Mouse (Mus musculus) stomach, embryonic 15.5 days (tissue): ENCODE data around the gene Ppp4r2. TPM values are rescaled to one million over a fixed set of nuclear protein-coding genes. Genes with fewer than 3 reads are reported as not detected.

Experiments
- ATAC-seq: fragments of 200-750 bp; cut with Nextera tagmentation; 2 replicates; pipeline ENCODE4 v1.8.0; 2017; ENCODE audit warnings: low read depth, moderate number of reproducible peaks, moderate TSS enrichment; ENCODE audit not compliant: insufficient read depth, low FRiP score
- H3K27ac ChIP-seq: fragments of 300-500 bp; sonication (generic); 2 replicates; pipeline ENCODE4 v1.5.1; 2015; ENCODE audit warnings: mild to moderate bottlenecking, inconsistent platforms
- H3K27me3 ChIP-seq: fragments of 300-500 bp; sonication (generic); replicated peaks from 2 replicates; pipeline ENCODE4 v1.6.1; 2015; ENCODE audit warnings: inconsistent platforms
- H3K36me3 ChIP-seq: fragments of 300-500 bp; sonication (generic); 2 replicates; pipeline ENCODE4 v1.6.1; 2015; ENCODE audit warnings: inconsistent platforms
- H3K4me1 ChIP-seq: fragments of 300-500 bp; sonication (generic); 2 replicates; pipeline ENCODE4 v1.6.1; 2015; ENCODE audit warnings: inconsistent platforms
- H3K4me2 ChIP-seq: fragments of 300-500 bp; sonication (generic); 2 replicates; pipeline ENCODE4 v1.6.1; 2015; ENCODE audit warnings: mild to moderate bottlenecking, inconsistent platforms
- H3K4me3 ChIP-seq: fragments of 300-500 bp; sonication (generic); replicated peaks from 2 replicates; pipeline ENCODE4 v1.5.1; 2015; ENCODE audit warnings: inconsistent platforms
- H3K9ac ChIP-seq: fragments of 300-500 bp; sonication (generic); 2 replicates; pipeline ENCODE4 v1.6.1; 2015; ENCODE audit warnings: inconsistent platforms
- H3K9me3 ChIP-seq: fragments of 300-500 bp; sonication (generic); 2 replicates; pipeline ENCODE4 v1.6.1; 2016; ENCODE audit warnings: inconsistent platforms
- WGBS: fragments of 180-500 bp; shearing (Covaris S2); methylation state at CpG from one replicate; pipeline ENCODE4 v1.1.7; 2015; 5-methylcytosine and 5-hydroxymethylcytosine counted together
- polyA plus RNA-seq: library from polyadenylated mRNA; unstranded; fragments of >200 nt; fragmentation: Nextera tagmentation; extraction: Ambion mirVana; gene quantifications from 2 replicates; pipeline ENCODE4 v1.2.1, GENCODE M21; 2015

The Ppp4r2 gene
- polyA plus RNA-seq, 1 experiment from 2014 or later, result 17.4 TPM

GRCm38 (mm10) chr6:100892489-100892888 is 59.1 kb downstream of the Ppp4r2 start:
- no peak overlapping the region for H3K27ac ChIP-seq
- H3K36me3 ChIP-seq, result no peaks in the 10 kb centered on the region
- H3K4me2 ChIP-seq, result no peak overlapping the region
- WGBS, result 88% methylated on average over 4 of the region's 4 CpGs
- H3K4me3 ChIP-seq, result no peak overlapping the region
- no peaks in the 10 kb centered on the region for H3K4me1 ChIP-seq
- no peak for ATAC-seq
- no peak overlapping the region for H3K9ac ChIP-seq
- H3K9me3 ChIP-seq, result no peaks in the 10 kb centered on the region
- no peaks in the 10 kb centered on the region for H3K27me3 ChIP-seq

GRCm38 (mm10) chr6:100893073-100893472 is 59.7 kb downstream of the Ppp4r2 start:
- 64% methylated on average over 5 of the region's 5 CpGs for WGBS
- no peak overlapping the region for H3K4me3 ChIP-seq

DNA sequence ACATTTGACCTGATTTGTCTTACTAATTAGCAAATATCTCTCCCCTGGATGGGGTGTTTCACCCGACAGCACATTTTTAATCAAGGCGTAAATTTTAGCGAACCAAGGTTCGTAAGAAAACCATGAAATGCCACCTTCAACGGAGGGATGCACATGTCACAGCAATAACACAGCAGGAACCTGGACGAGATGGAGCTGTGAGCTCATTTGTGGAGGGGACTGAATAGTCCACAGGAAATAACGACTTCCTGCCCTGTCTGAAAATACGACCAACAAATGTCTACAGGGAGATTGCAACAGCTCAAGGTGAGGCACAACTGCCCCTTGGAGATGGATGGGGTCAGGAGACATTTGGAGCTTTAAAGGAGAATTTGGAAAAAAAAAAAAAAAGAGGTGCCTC is 61.8 kb downstream of the Ppp4r2 start:
- Histone ChIP-seq H3K36me3 (no peaks in the 10 kb centered on the region), H3K9me3 (no peaks in the 10 kb centered on the region), H3K9ac (no peak overlapping the region), H3K4me3 (no peak overlapping the region), H3K27me3 (no peaks in the 10 kb centered on the region), H3K27ac (no peak overlapping the region), H3K4me1 (no peaks in the 10 kb centered on the region), H3K4me2 (no peak overlapping the region)
- no peak for ATAC-seq
- 66% methylated on average over 8 of the region's 8 CpGs for WGBS

More at GRCm38 (mm10) chr6:100893073-100893472, 59.7 kb downstream of the Ppp4r2 start:
- no peak for ATAC-seq
- H3K4me2 ChIP-seq, result no peak overlapping the region
- H3K27ac ChIP-seq, result no peak overlapping the region
- no peaks in the 10 kb centered on the region for H3K27me3 ChIP-seq
- no peaks in the 10 kb centered on the region for H3K36me3 ChIP-seq
- no peaks in the 10 kb centered on the region for H3K4me1 ChIP-seq
- no peak overlapping the region for H3K9ac ChIP-seq
- H3K9me3 ChIP-seq, result no peaks in the 10 kb centered on the region

DNA sequence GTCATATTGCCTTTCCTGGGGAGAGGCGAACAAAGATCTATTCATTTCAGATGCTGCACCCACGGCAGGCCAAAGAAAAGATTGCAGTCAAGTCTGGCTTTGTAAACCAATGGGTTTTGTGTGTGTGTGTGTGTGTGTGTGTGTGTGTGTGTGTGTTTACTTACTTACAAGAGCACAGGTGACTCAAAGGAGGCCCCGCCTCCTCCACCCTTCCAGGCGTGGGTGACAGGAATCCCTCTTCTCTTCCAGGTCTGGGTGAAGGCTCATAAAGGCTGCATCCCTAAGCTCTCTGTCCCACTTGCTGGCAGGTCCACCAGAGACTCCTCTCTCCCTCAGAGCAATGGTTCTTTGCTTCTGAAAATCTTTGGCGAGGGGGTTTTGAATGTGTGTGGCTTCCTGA is 63.5 kb downstream of the Ppp4r2 start:
- WGBS, result 67% methylated on average over 5 of the region's 5 CpGs
- H3K9ac ChIP-seq, result no peak overlapping the region
- no peak overlapping the region for H3K4me3 ChIP-seq
- no peaks in the 10 kb centered on the region for H3K27me3 ChIP-seq
- ATAC-seq, result no peak
- H3K9me3 ChIP-seq, result no peaks in the 10 kb centered on the region
- H3K27ac ChIP-seq, result no peak overlapping the region
- no peaks in the 10 kb centered on the region for H3K4me1 ChIP-seq
- H3K4me2 ChIP-seq, result no peak overlapping the region
- no peaks in the 10 kb centered on the region for H3K36me3 ChIP-seq

GRCm38 (mm10) chr6:100904463-100904862 is 71.0 kb downstream of the Ppp4r2 start:
- no peaks in the 10 kb centered on the region for H3K4me1 ChIP-seq
- no peak overlapping the region for H3K9ac ChIP-seq
- H3K4me3 ChIP-seq, result no peak overlapping the region
- H3K27ac ChIP-seq, result no peak overlapping the region
- no peaks in the 10 kb centered on the region for H3K9me3 ChIP-seq
- H3K27me3 ChIP-seq, result no peaks in the 10 kb centered on the region
- H3K36me3 ChIP-seq, result no peaks in the 10 kb centered on the region
- ATAC-seq, result no peak
- no peak overlapping the region for H3K4me2 ChIP-seq
- 71% methylated on average over 5 of the region's 5 CpGs for WGBS

- Histone ChIP-seq H3K9ac (no peak overlapping the region), H3K4me2 (no peak overlapping the region), H3K4me3 (no peak overlapping the region), H3K27ac (no peak overlapping the region), H3K36me3 (no peaks in the 10 kb centered on the region), H3K9me3 (no peaks in the 10 kb centered on the region), H3K27me3 (no peaks in the 10 kb centered on the region), H3K4me1 (no peaks in the 10 kb centered on the region)
- ATAC-seq, result no peak
- WGBS, result 72% methylated on average over 2 of the region's 2 CpGs
Measured at GRCm38 (mm10) chr6:100910136-100910675, 76.8 kb downstream of the Ppp4r2 start.

Other genes with a start within 250 kb of the Ppp4r2 start
- gene Shq1, start 162.5 kb upstream of the Ppp4r2 start, polyA plus RNA-seq, result 15.6 and 17.2 TPM in 2 replicates
- gene Gxylt2, start 128.9 kb upstream of the Ppp4r2 start, polyA plus RNA-seq, result 1.6 and 2.1 TPM in 2 replicates